Mouse (Mus musculus): Measurements from ENCODE around the gene Pde4b.

DNA sequence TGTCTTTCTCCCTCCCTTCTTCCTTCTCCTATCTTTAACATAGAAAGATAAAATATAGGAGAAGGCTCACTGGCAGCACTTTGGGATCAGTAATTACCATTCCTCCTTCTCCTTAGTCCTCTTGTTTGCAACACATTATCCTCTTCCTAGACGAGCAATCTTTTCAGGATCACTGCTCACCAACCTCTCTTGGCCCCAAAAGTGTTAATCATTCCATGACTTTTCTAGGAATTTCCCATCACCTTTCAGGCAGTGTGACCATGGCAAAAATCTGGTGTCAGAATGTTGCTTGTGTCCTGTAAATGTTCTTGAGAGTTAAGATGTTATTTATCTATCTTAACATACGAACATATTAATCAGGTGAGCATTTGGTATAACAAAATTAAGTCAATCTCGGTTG is 369.1 kb downstream of the Pde4b start:
- TF ChIP-seq CEBPB (IDR thresholded peaks at IDR 0.05; ENCODE audit: low read depth): no peak
- no peak for TF ChIP-seq CTCF (IDR thresholded peaks at IDR 0.05; ENCODE audit: control insufficient read depth, insufficient read depth, insufficient read length)
- TF ChIP-seq USF1 (IDR thresholded peaks at IDR 0.05; ENCODE audit: low read depth): no peak
- TF ChIP-seq FOSL1 (IDR thresholded peaks at IDR 0.05; ENCODE audit: insufficient read depth, low read length, poor library complexity, severe bottlenecking): no peak
- TF ChIP-seq MYOD1 (IDR thresholded peaks at IDR 0.05; ENCODE audit: control insufficient read depth, insufficient read length, low read depth): no peak

Measured in C2C12 (cell line).